Mouse (Mus musculus) heart, adult 2 months (tissue): ENCODE results near the gene Arhgap35. TPM values are rescaled to one million over a fixed set of nuclear protein-coding genes. Genes with fewer than 3 reads are reported as not detected.
A peak's percentile ranks its signal among the peaks of the same experiment; 100 is the strongest.
"Not testable (repeated sequence)": the region's sequence is repeated elsewhere in the genome, so short reads cannot be mapped to it uniquely, and the experiment has no call there.

ENCODE experiments used
- DNase-seq, 2 experiments: peaks; one replicate each; pipeline ENCODE4 v3.0.0; 2021
- H3K27ac ChIP-seq: fragments of 200-600 bp; 2 replicates; pipeline ENCODE4 v1.8.1; 2022
- H3K27me3 ChIP-seq: fragments of 200-500 bp; 2 replicates; pipeline ENCODE4 v1.6.1; 2012; ENCODE audit warnings: mild to moderate bottlenecking, low read length, inconsistent platforms, mixed read lengths; ENCODE audit not compliant: control insufficient read depth, insufficient read depth
- H3K36me3 ChIP-seq: fragments of 200-500 bp; 2 replicates; pipeline ENCODE4 v1.6.1; 2012; ENCODE audit warnings: low read length, inconsistent platforms; ENCODE audit not compliant: control insufficient read depth, insufficient read depth
- H3K4me1 ChIP-seq: fragments of 200-500 bp; 2 replicates; pipeline ENCODE4 v1.6.1; 2011; ENCODE audit warnings: low read length; ENCODE audit not compliant: control insufficient read depth, insufficient read depth
- H3K4me3 ChIP-seq: fragments of 200-600 bp; 2 replicates; pipeline ENCODE4 v1.8.1; 2022
- H3K79me2 ChIP-seq: fragments of 200-500 bp; replicated peaks from 2 replicates; pipeline ENCODE4 v1.6.1; 2012; ENCODE audit warnings: mild to moderate bottlenecking, inconsistent platforms, low read length, moderate library complexity, mixed read lengths; ENCODE audit not compliant: control insufficient read depth, insufficient read depth
- H3K9ac ChIP-seq: fragments of 200-500 bp; 2 replicates; pipeline ENCODE4 v1.6.1; 2012; ENCODE audit warnings: low read depth, mild to moderate bottlenecking, control low read depth, inconsistent platforms, low read length, mixed read lengths
- CTCF ChIP-seq: fragments of 200-600 bp; IDR thresholded peaks from 2 replicates; pipeline ENCODE4 v1.8.1; 2022; ENCODE audit warnings: antibody characterized with exemption, mild to moderate bottlenecking, moderate library complexity
- EP300 ChIP-seq: fragments of 200-500 bp; IDR thresholded peaks from 2 replicates; pipeline ENCODE4 v1.6.1; 2011; ENCODE audit warnings: low read depth, low read length, control low read depth; ENCODE audit not compliant: insufficient read depth
- POLR2A ChIP-seq: fragments of 200-500 bp; IDR thresholded peaks from 2 replicates; pipeline ENCODE4 v1.6.1; 2011; ENCODE audit warnings: mild to moderate bottlenecking, low read depth, low read length, control low read depth; ENCODE audit not compliant: insufficient read depth
- WGBS: fragments of 180-500 bp; shearing (Covaris S2); methylation state at CpG from one replicate; pipeline ENCODE4 v1.1.7; 2018; 5-methylcytosine and 5-hydroxymethylcytosine counted together
- intact Hi-C: fragments of 180-260 bp; cut with DNase I; formaldehyde crosslinking; loops from one replicate; pipeline ENCODE4 v1.15.1; 2025
- polyA plus RNA-seq: library from polyadenylated mRNA; depleted of rRNA; stranded (reverse); fragments of >200 nt; gene quantifications from 2 replicates; pipeline ENCODE4 v1.2.3, GENCODE M21; 2012
- total RNA-seq, 2 experiments: library from RNA; stranded (reverse); gene quantifications; 2 replicates each; pipeline ENCODE4 v1.2.3; 2021

Arhgap35 gene
- total and polyA plus RNA-seq, 3 experiments: 15.6 to 33.8 (median 32.5) TPM

GRCm38 (mm10) chr7:16610345-16610744, 4.4 kb downstream of the Arhgap35 start:
- intact Hi-C loops: loop anchor here (5.0 to 10.0 kb wide), 3 partner anchors 88 to 316 kb away; partner anchors contain the start of gene Calm3
- no peak overlapping the region for H3K4me3 ChIP-seq
- peaks cover 10% of the 10 kb centered on the region for H3K4me1 ChIP-seq
- H3K27me3 ChIP-seq: no peaks in the 10 kb centered on the region
- no peaks in the 10 kb centered on the region; the same call in none of the 2 replicates for H3K79me2 ChIP-seq
- no peak overlapping the region for H3K9ac ChIP-seq
- H3K36me3 ChIP-seq: peaks cover 33% of the 10 kb centered on the region
- 38% methylated on average over 2 of the region's 2 CpGs for WGBS
- DNase-seq: no peak
- peak overlapping the region; percentile 65 for H3K27ac ChIP-seq
- TF ChIP-seq CTCF: no peak
- no peak for TF ChIP-seq POLR2A
- no peak for TF ChIP-seq EP300

GRCm38 (mm10) chr7:16608961-16609360, 5.8 kb downstream of the Arhgap35 start:
- TF ChIP-seq EP300: no peak
- TF ChIP-seq POLR2A: no peak
- no peak for TF ChIP-seq CTCF
- Histone ChIP-seq H3K4me3 (no peak overlapping the region), H3K4me1 (peaks cover 10% of the 10 kb centered on the region), H3K79me2 (peaks cover 3% of the 10 kb centered on the region), H3K27me3 (no peaks in the 10 kb centered on the region), H3K9ac (no peak overlapping the region), H3K36me3 (peaks cover 33% of the 10 kb centered on the region), H3K27ac (no peak overlapping the region)
- intact Hi-C loops: no loop called here
- no peak for DNase-seq
- WGBS: 73% methylated on average over 1 of the region's 1 CpGs

DNA sequence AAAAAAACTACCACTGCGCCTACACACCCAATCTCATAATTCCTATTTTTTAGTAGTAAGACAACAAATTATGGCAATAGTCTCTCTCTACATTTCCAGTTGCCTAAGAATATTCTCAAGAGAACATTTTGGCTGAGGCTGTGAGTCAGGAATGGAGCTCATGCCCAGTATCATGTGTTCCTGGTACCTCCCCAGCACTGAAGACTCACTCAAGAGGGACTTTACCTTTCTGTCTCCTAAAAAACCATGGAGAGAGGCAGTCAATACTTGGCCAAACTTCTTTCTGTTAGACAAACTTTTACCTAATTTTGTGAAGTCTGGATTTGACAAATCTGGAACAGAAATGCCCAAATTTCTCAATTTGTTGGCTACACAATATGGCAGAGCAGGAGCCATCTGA, 6.7 kb downstream of the Arhgap35 start:
- Histone ChIP-seq H3K79me2 (peaks cover 6% of the 10 kb centered on the region), H3K27ac (no peak overlapping the region), H3K36me3 (peaks cover 33% of the 10 kb centered on the region), H3K4me3 (no peak overlapping the region), H3K9ac (no peak overlapping the region), H3K27me3 (no peaks in the 10 kb centered on the region), H3K4me1 (peaks cover 6% of the 10 kb centered on the region)
- intact Hi-C loops: no loop called here
- WGBS: 90% methylated on average over 1 of the region's 1 CpGs
- no peak for DNase-seq
- TF ChIP-seq EP300 (no peak), POLR2A (no peak), CTCF (no peak)

GRCm38 (mm10) chr7:16606808-16607207, 8.0 kb downstream of the Arhgap35 start:
- H3K36me3 ChIP-seq: peaks cover 31% of the 10 kb centered on the region
- H3K9ac ChIP-seq, H3K79me2 ChIP-seq, H3K4me3 ChIP-seq, H3K4me1 ChIP-seq, H3K27ac ChIP-seq, H3K27me3 ChIP-seq, intact Hi-C loops, DNase-seq: not testable (repeated sequence)
- WGBS: 87% methylated on average over 4 of the region's 4 CpGs

DNA sequence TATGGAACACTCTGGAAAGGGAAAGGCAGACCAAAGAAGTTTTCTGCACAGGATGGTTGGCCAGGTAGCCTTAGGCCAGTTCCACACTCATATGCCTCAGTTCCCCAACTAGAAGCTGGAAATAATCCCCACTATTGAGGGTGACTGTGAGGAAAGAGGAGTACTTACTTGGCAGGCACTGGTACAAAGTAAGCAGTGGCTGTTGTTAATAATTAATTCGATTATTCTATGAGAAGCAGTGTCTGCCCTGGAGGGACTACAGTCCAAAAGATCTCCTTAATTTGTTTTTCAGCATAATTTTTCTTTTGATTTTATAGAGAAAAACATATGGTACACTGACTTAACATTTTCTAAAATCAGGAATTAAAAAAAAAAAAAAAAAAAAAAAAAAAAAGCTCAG, 10.7 kb downstream of the Arhgap35 start:
- no peak for DNase-seq
- Histone ChIP-seq H3K79me2 (peaks cover 9% of the 10 kb centered on the region), H3K9ac (no peak overlapping the region), H3K4me3 (no peak overlapping the region), H3K36me3 (peaks cover 18% of the 10 kb centered on the region), H3K27me3 (no peaks in the 10 kb centered on the region), H3K4me1 (peaks cover 6% of the 10 kb centered on the region), H3K27ac (no peak overlapping the region)
- no peak for TF ChIP-seq EP300
- no peak for TF ChIP-seq CTCF
- TF ChIP-seq POLR2A: no peak
- WGBS: 98% methylated on average over 1 of the region's 1 CpGs
- intact Hi-C loops: no loop called here

DNA sequence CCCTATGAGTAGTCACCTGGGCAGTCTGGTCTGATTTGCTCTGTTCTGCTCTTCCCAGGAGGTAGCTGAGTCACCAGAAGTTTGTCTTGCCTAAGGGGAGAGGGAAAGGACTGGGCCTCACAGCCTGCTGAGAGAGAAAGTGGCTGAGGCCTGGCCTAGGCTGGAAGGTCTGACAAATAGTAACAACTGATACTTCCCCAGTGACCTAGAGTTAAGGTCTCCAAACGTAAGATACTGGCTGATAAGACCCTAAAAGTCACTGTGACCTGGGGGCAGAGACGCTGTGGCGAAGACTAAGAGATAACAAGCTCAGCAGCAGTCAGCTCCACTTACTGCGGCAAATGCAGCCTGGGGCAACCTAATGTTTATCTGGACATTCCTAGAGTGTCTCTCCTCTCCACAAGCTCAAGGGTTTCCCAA, 13.1 kb downstream of the Arhgap35 start:
- H3K4me1 ChIP-seq: peaks cover 9% of the 10 kb centered on the region
- H3K79me2 ChIP-seq: peaks cover 14% of the 10 kb centered on the region
- TF ChIP-seq CTCF (no peak), POLR2A (no peak), EP300 (no peak)
- H3K4me3 ChIP-seq: no peak overlapping the region
- no peak for DNase-seq
- no peaks in the 10 kb centered on the region for H3K27me3 ChIP-seq
- H3K27ac ChIP-seq: peak overlapping the region; percentile 57
- peaks cover 23% of the 10 kb centered on the region; the same call in 1 of the 2 replicates for H3K36me3 ChIP-seq
- 38% methylated on average over 4 of the region's 4 CpGs for WGBS
- intact Hi-C loops: no loop called here
- no peak overlapping the region for H3K9ac ChIP-seq
